Mouse (Mus musculus): Measurements from ENCODE around the gene Olfr1104.

GRCm38 (mm10) chr2:86991121-86991520, 35.8 kb downstream of the Olfr1104 start, which contains the start of gene Olfr1101:
- no peak for TF ChIP-seq CTCF (IDR thresholded peaks at IDR 0.05; ENCODE audit: low read depth)
- TF ChIP-seq EP300 (IDR thresholded peaks at IDR 0.05; ENCODE audit: low read depth) = no peak
